8 mouse cellular contexts compared by ENCODE assay signal in the genomic region with DNA sequence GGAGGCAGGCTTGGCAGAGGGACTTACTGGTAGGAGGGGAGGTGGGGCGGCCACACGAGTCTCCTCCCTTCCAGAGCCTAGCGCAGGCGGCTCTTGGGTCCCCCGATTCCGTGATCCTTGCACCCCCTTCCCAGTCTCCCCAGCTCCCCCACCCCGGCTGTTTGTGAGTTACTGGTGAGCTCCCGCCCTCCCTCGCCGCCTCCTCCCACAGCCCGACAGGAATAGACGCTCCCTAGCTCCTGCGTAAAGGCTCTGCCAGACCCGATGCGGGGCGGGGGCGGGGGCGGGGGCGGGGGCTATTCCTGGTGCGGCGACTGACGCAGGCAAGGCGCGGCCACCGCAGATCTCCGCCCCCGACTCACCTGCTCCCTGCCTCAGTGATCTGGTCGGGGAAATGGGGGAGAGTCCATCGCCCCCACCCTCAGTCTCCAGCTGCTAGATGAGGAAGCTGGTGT.
A peak's percentile ranks its signal among the peaks of the same experiment; 100 is the strongest.
DNase-seq lines count a peak whose midpoint lies in the region; ATAC-seq lines count a peak whose summit lies in the region.

No protein-coding gene starts in this region.

- no peaks in the 10 kb centered on the region for H3K36me3 ChIP-seq in kidney, embryonic 14.5 days (ENCODE audit: control insufficient read depth, insufficient read depth, low read length)
- no peaks in the 10 kb centered on the region for H3K36me3 ChIP-seq in embryonic facial prominence, embryonic 14.5 days (ENCODE audit: control insufficient read depth, insufficient read depth, low read length)
- H3K36me3 ChIP-seq in intestine, embryonic 14.5 days (ENCODE audit: control insufficient read depth, insufficient read depth, low read length) = no peaks in the 10 kb centered on the region
- no peaks in the 10 kb centered on the region for H3K36me3 ChIP-seq in midbrain, embryonic 10.5 days

- H3K9ac ChIP-seq in kidney, embryonic 14.5 days (ENCODE audit: low read depth, low read length) = no peak overlapping the region
- peak overlapping the region; percentile 10; the same call in 1 of the 2 replicates for H3K9ac ChIP-seq in embryonic facial prominence, embryonic 14.5 days (ENCODE audit: low read depth, low read length)
- no peak overlapping the region for H3K9ac ChIP-seq in intestine, embryonic 14.5 days (ENCODE audit: low read length)

- no peaks in the 10 kb centered on the region for H3K9me3 ChIP-seq in kidney, embryonic 14.5 days (ENCODE audit: control insufficient read depth, low read length)
- H3K9me3 ChIP-seq in embryonic facial prominence, embryonic 14.5 days (ENCODE audit: control insufficient read depth, low read length) = no peaks in the 10 kb centered on the region
- no peaks in the 10 kb centered on the region for H3K9me3 ChIP-seq in intestine, embryonic 14.5 days (ENCODE audit: control insufficient read depth, low read length)
- no peaks in the 10 kb centered on the region for H3K9me3 ChIP-seq in midbrain, embryonic 10.5 days (replicated peaks)

- no peak overlapping the region for H3K27ac ChIP-seq in kidney, embryonic 14.5 days (ENCODE audit: low read depth, low read length)
- no peak overlapping the region for H3K27ac ChIP-seq in embryonic facial prominence, embryonic 14.5 days (replicated peaks; ENCODE audit: low read depth, low read length)
- no peak overlapping the region for H3K27ac ChIP-seq in intestine, embryonic 14.5 days (ENCODE audit: low read depth)
- H3K27ac ChIP-seq in midbrain, embryonic 10.5 days (replicated peaks) = no peak overlapping the region

- no peak for ATAC-seq in kidney, embryonic 14.5 days (ENCODE audit: low FRiP score, low TSS enrichment)
- no peak for ATAC-seq in embryonic facial prominence, embryonic 14.5 days (ENCODE audit: low read depth)
- ATAC-seq in intestine, embryonic 14.5 days (replicated peaks; ENCODE audit: low FRiP score, low TSS enrichment, low read depth) = no peak
- ATAC-seq in megakaryocyte progenitor cell, adult 5-6 weeks (replicated peaks; ENCODE audit: poor library complexity) = no peak

- peaks cover 21% of the 10 kb centered on the region for H3K4me1 ChIP-seq in kidney, embryonic 14.5 days (ENCODE audit: control insufficient read depth, insufficient read depth, low read length)
- no peaks in the 10 kb centered on the region for H3K4me1 ChIP-seq in embryonic facial prominence, embryonic 14.5 days (ENCODE audit: control insufficient read depth, insufficient read depth, low read length)
- peaks cover 3% of the 10 kb centered on the region; the same call in 1 of the 2 replicates for H3K4me1 ChIP-seq in intestine, embryonic 14.5 days (replicated peaks; ENCODE audit: control insufficient read depth, insufficient read depth, low read length)
- peaks cover 42% of the 10 kb centered on the region for H3K4me1 ChIP-seq in midbrain, embryonic 10.5 days

- peaks cover 54% of the 10 kb centered on the region for H3K27me3 ChIP-seq in kidney, embryonic 14.5 days (ENCODE audit: control insufficient read depth, insufficient read depth, low read length)
- H3K27me3 ChIP-seq in embryonic facial prominence, embryonic 14.5 days (replicated peaks; ENCODE audit: control insufficient read depth, insufficient read depth, low read length) = peaks cover 44% of the 10 kb centered on the region
- H3K27me3 ChIP-seq in intestine, embryonic 14.5 days (replicated peaks; ENCODE audit: control insufficient read depth, insufficient read depth, low read length) = peaks cover 42% of the 10 kb centered on the region
- peaks cover 72% of the 10 kb centered on the region for H3K27me3 ChIP-seq in midbrain, embryonic 10.5 days (ENCODE audit: low read depth, poor library complexity, severe bottlenecking)

- H3K4me2 ChIP-seq in kidney, embryonic 14.5 days (replicated peaks; ENCODE audit: low read depth, low read length) = peak overlapping the region; percentile 40
- H3K4me2 ChIP-seq in embryonic facial prominence, embryonic 14.5 days (ENCODE audit: low read depth, low read length) = peak overlapping the region; percentile 44
- H3K4me2 ChIP-seq in intestine, embryonic 14.5 days (ENCODE audit: low read length) = peak overlapping the region; percentile 39

- WGBS in kidney, embryonic 14.5 days = 2% methylated on average over 28 of the region's 29 CpGs
- WGBS in embryonic facial prominence, embryonic 14.5 days = 3% methylated on average over 10 of the region's 29 CpGs
- 4% methylated on average over 28 of the region's 29 CpGs for WGBS in intestine, embryonic 14.5 days
- 3% methylated on average over 27 of the region's 29 CpGs for WGBS in midbrain, embryonic 10.5 days

- DNase-seq in kidney, postnatal 25 days = no peak
- DNase-seq in embryonic facial prominence, embryonic 14.5 days (ENCODE audit: low spot score) = no peak
- no peak for DNase-seq in intestine, embryonic 14.5 days (ENCODE audit: low spot score)
- no peak for DNase-seq in midbrain, embryonic 10.5 days (ENCODE audit: low spot score)
- DNase-seq in adrenal gland, adult 2 months = no peak
- no peak for DNase-seq in B cell, adult 2 months

- H3K4me3 ChIP-seq in kidney, embryonic 14.5 days (ENCODE audit: low read length) = peak overlapping the region; percentile 22
- peak overlapping the region; percentile 17 for H3K4me3 ChIP-seq in embryonic facial prominence, embryonic 14.5 days (ENCODE audit: low read depth, low read length)
- H3K4me3 ChIP-seq in intestine, embryonic 14.5 days (ENCODE audit: low read depth, low read length) = peak overlapping the region; percentile 4; the same call in 1 of the 2 replicates
- peak overlapping the region; percentile 35 for H3K4me3 ChIP-seq in midbrain, embryonic 10.5 days
